Mouse (Mus musculus) heart, postnatal 14 days (tissue): ENCODE data around the gene Dock4. TPM values are rescaled to one million over a fixed set of nuclear protein-coding genes. Genes with fewer than 3 reads are reported as not detected.

Experiments
- DNase-seq, 2 experiments: peaks; one replicate each; pipeline ENCODE4 v3.0.0; 2021 to 2022
- intact Hi-C: fragments of 180-260 bp; cut with DNase I; formaldehyde crosslinking; loops from one replicate; pipeline ENCODE4 v1.15.1; 2025
- long read RNA-seq, 2 experiments: library from polyadenylated mRNA; stranded (forward); transcript quantifications; one replicate each; pipeline ENCODE4 v2.0.0; 2021
- total RNA-seq, 2 experiments: library from RNA; stranded (reverse); gene quantifications; 2 replicates each; pipeline ENCODE4 v1.2.3; 2021

Gene Dock4
- total RNA-seq = 10 to 100 TPM; 16.4 to 17.2 TPM
- long read RNA-seq, experiment 1, partial matches to known transcripts = 0 of 2 reads
- long read RNA-seq, experiment 1, other reads (novel, unspliced or antisense) = 2 of 2 reads
- long read RNA-seq, experiment 2, partial matches to known transcripts = 2 of 6 reads
- long read RNA-seq, experiment 2, other reads (novel, unspliced or antisense) = 3 of 6 reads

DNA sequence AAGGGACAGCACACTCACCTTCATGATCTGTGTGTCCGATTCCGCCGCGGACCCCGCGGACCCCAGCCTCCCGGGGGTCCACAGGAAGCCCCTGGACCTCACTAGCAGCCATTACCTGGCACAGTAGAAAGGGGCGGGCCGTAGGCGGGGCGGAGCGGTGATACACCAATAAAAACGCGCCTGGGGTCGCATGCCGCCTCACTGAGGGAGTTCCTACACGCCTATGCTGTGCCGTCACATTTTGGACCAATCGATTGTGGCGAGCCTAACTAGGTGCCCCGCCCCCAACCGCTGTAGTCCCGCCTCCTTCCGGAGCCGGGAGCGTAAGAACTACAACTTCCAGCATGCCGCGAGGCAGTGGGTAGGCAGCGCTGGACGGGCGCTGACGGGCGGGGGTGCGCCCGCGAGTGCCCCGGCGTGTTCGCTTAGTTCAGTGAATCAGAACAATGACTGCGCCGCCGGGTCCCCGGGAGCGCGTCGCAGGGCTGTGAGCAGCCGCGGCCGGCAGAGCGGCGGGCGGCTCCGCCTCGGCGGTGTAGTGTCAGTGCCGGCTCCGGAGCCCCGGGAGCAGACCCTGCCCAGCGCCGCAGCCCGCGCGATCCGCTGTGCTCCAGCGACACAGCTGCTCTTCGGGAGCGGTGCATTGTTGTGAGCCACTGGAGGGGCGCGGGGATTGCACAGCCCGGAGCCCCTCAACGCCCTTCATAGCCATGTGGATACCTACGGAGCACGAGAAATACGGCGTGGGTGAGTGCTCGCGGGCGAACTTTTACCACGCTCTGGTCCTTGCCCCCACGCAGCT, at the start of gene Dock4, which contains the start of gene Zfp277:
Dock4 (plus strand) TSS at position 305 of the 802 bp plus-strand sequence.
Zfp277 (minus strand) TSS at position 255 of the 802 bp plus-strand sequence.
- intact Hi-C loops = loop anchor here (5.0 kb wide), 4 partner anchors 56 to 226 kb away; no protein-coding TSS in a partner anchor
- peak; percentile 98 to 99 for DNase-seq

DNA sequence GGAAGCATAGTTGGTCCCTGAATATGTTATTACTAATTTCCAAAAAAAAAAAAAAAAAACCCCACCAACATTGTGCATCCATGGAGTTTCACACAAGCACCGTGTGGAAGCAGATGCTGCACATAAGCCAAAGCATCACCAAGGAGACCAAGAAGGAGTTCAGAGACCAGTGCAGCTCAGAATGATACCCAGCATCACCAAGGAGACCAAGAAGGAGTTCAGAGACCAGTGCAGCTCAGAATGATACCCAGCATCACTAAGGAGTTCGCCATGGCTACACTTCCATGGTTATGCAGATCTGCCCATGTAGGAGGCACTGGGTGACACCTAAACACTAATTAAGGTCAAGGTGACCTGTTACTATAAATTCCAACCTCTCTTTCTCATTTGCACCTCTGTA, 46.8 kb upstream of the Dock4 start:
- intact Hi-C loops = no loop called here

DNA sequence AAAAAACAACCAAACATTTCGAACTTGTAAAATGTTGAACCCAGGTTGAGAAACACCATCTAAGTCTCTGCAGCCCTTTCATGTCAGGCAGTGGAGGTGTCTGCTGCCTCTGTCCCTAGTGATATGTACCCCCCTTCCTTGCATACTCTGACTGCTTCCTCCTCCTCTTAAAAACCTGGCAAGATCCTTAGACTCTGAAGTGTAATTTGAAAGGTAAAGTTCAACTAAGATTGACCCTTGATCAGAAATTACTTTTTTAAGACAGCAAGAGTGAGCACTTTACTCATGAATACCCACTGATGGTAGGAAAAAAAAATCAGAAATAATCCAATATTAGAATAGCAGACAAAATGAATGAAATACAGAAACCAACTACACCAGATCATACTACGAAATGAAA, 46.4 kb upstream of the Dock4 start:
- DNase-seq = no peak
- intact Hi-C loops = no loop called here

More for the DNA sequence above, 46.8 kb upstream of the Dock4 start:
- DNase-seq = no peak

DNA sequence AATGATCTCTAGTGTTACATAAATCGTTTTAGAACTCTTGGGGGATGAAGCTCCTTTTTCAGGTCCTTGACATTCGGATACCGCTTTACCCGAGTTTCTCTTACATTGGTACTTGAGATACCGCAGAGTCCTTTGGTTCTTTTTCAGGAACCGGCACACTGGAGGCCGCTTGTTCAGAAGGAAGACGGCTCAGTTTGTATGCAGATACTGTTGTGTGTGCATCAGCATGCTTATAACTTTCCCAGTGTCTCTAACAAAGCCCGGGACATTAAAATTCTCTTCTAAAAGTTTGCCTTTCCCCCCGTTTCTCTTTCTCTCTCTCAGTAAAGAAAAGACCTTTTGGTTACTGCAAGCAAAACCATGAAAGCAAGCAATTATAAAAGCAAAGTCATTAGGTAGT, 45.9 kb upstream of the Dock4 start:
- intact Hi-C loops = no loop called here
- DNase-seq = no peak

DNA sequence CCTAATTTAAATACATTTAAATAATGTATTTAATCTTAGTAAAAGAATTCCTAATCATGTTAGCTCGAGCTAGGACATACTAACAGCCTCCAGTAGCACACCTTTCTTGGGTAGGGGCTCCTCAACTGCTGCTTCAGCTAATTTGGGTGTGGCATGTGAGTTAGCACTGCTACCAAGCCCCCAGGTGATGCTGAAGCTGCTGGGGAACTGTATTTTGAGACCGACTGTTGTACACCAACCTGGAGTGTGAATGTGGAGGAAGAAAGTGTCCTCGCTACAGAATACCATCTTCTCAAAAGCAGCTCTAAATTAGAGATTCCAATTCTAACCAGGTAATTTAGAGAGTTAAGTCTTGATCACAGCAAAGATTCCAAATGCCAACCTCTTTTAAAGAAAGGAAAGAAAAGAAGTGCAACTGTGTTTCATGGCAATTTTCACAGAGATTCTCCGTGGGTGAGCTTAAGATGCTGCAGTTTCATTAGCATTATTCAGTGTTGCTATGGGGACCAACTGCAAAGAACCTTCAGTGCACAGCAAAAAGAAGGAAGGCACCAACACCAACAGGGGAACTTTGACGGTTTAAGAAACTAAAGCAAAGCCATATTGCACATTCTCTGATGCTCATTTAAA, 31.0 kb upstream of the Dock4 start:
- intact Hi-C loops = no loop called here
- DNase-seq = no peak

DNA sequence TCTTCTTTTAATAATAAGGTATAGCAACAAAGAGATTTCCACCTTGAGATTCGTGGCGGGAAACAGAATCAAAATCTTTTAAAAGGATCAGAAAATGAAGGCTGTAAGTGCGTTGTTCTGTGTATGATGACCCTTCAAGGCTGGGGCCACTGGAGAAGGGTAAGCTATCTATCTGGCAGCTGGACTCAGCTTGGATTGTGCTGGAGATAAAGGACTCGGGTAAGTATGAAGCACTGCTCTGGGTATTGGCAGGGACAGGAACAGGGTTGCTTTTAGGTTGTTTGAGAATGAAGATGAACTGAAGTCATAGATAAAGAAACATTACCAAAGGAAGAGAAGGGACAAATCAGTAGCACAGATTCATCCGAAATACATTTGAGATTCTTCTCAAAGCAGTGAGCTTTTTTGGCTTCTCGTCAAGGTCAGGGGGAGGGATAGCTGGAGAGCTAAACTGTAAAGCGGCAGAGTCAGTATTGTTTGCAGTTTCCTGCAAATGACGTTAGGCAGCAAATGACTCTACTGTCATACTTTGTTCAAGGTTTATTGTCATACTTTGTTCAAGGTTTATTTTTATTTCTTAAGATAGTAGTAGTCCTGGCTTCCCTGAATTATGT, 30.3 kb upstream of the Dock4 start:
- peak in 1 of 2 experiments; percentile 19 for DNase-seq
- intact Hi-C loops = no loop called here

DNA sequence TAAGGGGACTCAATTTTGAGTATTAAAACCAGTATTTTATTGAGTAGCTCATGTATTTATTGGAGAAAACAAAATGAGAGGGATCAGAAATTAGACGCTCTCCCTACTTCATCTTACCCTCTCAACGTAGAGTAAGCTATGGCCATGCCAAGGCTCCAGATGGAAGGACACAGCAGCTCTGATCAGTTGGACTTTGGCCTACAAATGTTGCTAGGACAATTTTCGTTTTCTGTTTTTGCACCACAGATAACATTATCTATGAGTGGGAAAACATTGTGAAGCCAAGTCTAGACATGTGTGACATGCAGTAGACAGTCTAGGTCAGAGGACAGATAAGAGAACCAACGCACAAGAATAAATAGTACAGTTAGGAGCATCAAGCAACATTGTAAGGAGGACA, 28.5 kb upstream of the Dock4 start:
- DNase-seq = no peak
- intact Hi-C loops = no loop called here

DNA sequence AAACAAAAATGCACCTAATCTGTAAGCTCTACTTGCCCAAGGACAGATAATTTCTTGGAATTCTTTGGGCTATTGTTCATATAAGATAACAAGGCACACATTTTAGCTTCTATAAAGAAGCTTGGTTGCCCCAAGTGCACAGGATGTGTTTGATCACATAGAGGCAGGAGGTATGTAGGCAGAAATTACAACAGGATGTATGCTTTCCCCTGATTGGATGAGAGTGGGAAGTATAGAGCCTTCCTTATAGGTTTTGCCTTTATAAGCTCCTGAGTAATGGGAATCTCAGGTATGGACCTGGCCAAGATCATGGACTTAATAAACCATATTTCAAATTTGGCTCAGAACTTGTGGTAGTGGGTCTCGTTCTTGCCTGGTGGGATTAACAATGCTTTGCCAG, 20.8 kb upstream of the Dock4 start:
- intact Hi-C loops = no loop called here
- no peak for DNase-seq

DNA sequence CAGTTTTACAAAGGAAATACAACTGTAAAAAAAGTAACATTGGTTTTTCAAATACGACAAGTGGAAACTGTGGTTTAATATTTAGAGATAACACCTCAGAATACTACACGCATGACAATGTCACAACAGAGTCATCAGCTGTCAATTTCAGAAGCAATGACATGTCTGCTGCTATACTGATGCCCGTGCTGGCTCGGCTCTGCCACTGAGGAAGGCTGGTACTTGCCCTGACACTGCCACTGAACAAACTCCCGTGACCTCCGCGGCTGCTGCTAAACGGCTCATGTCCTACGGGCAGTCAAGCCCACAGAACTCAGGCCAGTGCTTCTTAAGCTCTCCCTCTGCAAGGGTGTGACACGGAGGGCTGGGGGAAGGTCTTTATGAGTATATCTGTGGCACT, 18.1 kb upstream of the Dock4 start:
- DNase-seq = no peak
- intact Hi-C loops = no loop called here

DNA sequence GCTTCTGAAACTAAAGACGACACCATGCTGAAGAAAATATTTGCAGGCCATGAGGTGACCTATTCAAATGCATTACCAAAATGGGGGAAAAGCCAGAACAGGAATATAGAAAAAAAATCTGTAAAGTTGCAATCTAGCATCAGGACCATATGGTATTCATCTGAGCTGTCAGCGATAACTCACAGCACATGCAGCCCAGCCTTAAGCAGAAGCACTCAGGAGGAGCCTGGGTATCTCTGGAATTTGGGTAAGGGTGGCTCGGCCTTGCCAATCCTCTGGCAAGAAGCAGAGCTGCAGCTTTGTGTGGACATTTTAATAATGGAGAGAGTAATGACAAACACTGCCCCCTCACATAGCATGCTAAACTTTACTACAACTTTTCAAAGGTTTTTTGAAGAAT, 15.8 kb upstream of the Dock4 start:
- no peak for DNase-seq
- intact Hi-C loops = no loop called here

DNA sequence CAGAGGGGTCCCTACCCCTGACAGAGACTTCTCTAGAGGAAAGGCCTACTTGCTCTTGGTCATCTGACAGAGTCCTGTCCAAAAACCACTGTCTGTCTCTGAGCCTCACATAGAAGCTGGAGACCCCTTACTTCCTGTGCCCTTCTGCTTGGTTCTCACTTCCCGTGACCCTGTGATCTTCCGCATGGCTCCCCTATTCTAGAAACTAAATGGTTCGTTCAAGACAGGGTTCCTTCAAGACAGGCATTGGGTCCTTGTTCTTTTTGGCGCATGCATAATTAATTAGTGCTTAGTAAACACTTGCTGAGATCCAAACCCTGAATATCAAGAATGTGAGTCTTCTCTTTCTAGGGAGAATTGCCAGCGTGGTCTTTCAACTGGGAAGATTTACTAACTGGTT, 14.7 kb upstream of the Dock4 start:
- intact Hi-C loops = no loop called here

DNA sequence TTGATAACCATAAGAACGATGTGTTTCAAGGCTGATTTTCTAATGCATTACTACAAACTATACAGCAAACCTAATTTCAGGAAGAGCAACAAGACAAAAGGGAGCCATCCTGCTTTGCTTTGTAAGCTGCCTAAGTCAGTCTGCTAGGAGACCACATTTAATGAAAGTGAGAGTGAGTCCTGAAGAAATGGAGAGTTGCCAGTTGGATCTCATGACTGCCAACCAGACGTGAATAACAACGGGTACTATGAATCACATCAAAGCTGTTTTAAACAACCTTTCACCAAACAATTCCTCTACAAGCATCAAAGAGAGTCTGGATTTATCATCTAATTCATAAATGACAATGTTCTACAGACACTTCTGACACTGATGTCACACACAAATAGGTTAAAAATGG, 11.7 kb upstream of the Dock4 start:
- intact Hi-C loops = no loop called here
- DNase-seq = peak in 1 of 2 experiments; percentile 16

More for the DNA sequence above, 14.7 kb upstream of the Dock4 start:
- no peak for DNase-seq

DNA sequence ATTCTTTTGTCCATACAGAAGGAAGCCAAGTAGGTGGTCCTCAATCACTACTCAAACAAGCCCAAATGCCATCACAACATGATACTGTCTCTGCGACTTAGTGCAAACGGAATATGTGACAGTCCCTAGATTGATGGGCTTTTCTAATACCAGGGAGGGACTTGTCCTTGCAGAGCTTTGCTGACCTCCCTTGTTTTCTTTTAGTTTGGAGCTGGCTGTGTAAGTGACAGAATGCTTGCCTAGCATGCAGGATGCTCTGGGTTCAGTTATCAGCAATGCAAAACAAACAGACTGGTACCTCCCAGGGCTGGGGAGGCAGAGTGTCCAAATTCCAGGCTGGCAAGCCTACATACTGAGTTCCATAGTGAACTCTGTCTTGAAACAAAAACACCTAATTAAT, 7.7 kb upstream of the Dock4 start:
- intact Hi-C loops = no loop called here

DNA sequence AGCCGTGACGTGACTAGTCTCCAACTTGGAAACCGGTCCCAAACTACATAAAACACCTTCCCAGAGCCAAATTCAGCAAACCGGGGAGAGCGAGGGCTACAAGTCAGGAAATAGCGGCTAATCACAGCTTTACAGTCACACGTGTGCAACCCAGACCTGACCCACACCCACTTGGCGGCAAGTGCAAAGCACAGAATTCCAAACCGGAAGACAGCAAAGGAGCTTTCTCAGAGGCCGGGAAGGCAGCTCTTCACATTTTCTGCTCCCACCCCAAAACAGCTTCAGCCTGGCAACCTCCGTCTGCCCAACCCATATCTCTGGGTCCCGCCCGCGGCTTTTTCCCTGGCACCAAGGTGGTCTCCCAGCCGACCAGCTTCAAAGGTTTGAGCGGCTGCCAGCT, 546 bp upstream of the Dock4 start:
- intact Hi-C loops = loop anchor here (5.0 kb wide), 4 partner anchors 57 to 227 kb away; no protein-coding TSS in a partner anchor
- DNase-seq = peak in 1 of 2 experiments; percentile 66

More for the DNA sequence above, 7.7 kb upstream of the Dock4 start:
- no peak for DNase-seq

DNA sequence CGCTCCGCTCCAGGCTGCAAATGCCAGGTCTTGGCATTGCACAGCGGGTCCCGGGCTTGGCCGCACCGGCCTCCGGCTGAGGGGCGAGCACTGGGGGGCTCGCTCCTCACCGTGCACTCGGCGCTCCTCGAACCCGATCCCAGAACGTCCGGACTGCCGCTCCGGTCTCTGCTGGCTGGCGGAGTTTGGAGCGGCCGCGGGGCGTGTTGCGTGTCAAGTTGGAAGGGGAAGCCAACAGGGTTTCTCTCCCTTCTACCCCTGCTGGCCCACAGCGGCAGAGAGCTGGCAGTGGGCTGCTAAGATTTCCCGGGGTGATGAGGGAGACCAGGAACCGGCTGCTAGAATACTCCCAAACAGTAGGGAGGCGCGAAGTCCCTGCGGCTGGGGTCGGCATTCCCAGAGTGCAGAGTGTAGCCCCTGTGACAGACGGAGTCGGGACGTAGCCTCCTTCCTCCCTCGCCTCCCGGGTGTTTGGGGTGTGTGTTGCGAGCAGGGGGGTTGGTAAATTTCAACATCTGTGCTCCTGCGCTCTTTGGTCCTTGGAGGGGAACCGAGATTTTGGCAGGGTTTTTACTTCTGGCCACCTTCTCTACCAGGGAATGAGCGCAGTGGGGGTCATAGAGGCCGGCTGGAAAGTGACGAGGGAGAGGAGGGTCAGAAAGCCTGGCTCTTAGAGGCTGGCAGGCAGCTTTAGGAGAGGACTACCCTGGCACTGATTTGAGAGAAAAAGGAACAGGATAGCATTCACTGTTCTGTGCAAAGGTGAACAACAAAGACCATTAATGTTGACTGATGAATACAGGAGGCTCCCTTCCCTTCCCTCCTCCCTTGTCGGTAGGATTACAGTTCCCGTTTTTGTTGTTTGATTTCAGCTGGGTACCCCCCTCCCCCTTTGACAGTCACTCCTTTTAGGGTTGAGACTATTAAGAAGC, 964 bp downstream of the Dock4 start:
- intact Hi-C loops = loop anchor here (5.0 kb wide), 4 partner anchors 56 to 226 kb away; no protein-coding TSS in a partner anchor
- peak; percentile 55 to 60 for DNase-seq

DNA sequence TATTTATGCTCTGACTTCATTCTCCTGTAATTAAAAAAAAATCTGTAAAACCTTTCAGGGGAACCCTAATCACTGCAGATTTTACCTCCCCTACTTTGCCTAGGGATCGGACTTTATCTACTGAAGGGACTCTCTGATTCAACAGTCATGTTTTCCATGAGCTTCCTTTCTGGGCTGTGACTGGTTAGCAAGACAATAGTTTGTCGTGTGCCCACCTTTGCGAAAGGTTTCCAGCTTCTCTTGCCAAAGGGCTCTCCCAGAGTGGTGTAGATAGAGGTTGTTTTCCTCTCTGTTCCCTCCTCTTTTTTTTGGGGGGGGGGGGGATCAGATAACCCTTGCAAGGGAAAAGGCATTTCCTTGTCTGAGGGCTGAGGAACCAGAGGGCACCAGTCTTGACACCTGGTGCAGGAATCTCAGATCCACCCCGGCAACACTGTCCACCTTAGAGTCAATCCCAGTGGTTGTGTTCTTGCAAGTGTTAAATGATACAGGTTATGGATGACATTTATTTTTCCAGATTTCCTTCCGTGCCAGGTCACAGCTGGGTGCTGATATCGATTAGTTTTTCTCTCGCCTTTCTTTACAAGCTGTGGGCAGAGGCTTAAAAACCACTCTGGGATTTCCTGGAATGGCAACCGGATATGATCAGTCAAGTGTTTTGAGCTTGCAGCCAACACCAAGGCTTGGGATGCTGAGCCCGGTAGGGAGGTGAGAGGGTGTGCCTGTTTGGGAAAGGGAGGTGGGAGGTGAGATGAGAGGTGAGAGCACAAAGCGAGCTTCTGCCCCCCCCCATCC, 2.0 kb downstream of the Dock4 start:
- DNase-seq = no peak
- intact Hi-C loops = loop anchor here (5.0 kb wide), 4 partner anchors 55 to 225 kb away; no protein-coding TSS in a partner anchor

DNA sequence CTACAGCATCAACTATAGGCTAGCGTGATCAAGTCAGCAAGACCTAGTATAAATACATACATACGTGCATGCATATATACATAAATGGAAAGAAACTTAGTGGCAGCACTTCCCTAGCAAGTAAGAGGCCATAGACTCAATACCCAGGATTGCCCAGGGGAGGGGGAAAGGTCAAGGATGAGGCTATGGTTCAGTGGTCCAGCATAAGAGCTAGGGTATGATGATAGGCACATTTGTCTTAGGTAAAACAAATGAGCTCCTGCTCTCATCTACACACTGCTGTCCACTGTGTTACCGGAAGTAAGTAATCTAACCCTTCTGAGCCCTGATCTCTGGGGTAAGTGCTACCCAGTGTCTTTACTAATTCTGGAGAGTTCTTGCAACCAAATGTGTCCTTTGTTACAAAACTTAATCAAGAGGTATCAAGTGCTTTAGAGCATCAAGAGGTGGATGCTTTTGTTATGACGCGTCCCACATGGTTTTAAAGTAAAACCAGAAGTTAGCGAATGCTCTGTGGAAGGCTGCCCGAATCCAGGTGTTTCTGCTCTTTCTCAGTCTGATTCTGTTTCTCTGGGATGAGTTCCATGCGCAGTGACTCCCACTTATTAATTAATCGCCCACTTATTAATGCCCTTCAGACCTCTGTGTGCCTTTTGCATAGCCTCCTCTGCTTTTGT, 3.5 kb downstream of the Dock4 start:
- intact Hi-C loops = loop anchor here (5.0 kb wide), 4 partner anchors 53 to 223 kb away; no protein-coding TSS in a partner anchor
- DNase-seq = no peak

DNA sequence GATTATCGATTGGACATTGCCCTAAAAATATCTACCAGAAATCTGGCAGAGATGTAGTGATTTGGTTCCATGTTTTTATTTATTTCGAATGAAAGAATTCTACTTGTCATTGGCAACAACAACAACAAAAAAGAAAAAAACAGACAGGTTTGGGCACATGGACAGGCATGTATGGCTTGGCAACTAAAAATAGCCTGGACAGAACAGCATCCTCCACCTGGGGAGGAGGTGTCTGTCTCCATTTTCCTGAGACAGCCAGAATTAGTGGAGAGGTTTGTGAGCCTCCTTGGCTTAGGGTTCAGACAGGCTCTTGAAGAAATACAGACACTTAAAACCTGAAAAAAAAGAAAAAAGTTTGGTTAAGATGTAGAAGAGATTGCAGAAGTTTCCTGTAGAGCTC, 10.8 kb downstream of the Dock4 start:
- DNase-seq = no peak
- intact Hi-C loops = no loop called here
